Comparison of ENCODE assay signal across 7 mouse cellular contexts in genomic region chr8:80314826-80315225, GRCm38 (mm10).
DNase-seq lines count a peak whose midpoint lies in the region; ATAC-seq and TF ChIP-seq lines count a peak whose summit lies in the region.

No protein-coding gene starts in this region.

- H3K9me3 ChIP-seq in lung, embryonic 14.5 days (ENCODE audit: low read depth, low read length) = no peaks in the 10 kb centered on the region
- no peaks in the 10 kb centered on the region for H3K9me3 ChIP-seq in embryonic facial prominence, embryonic 15.5 days (replicated peaks)
- no peaks in the 10 kb centered on the region for H3K9me3 ChIP-seq in intestine, embryonic 16.5 days (ENCODE audit: control insufficient read depth, low read length)
- H3K9me3 ChIP-seq in liver, embryonic 16.5 days (replicated peaks; ENCODE audit: control insufficient read depth, low read length) = no peaks in the 10 kb centered on the region

- no peak for TF ChIP-seq CTCF in lung, embryonic 14.5 days (IDR thresholded peaks at IDR 0.05; ENCODE audit: low read depth)
- no peak for TF ChIP-seq CTCF in lung, adult 2 months (IDR thresholded peaks at IDR 0.05; ENCODE audit: insufficient read depth, low read length)

- no peaks in the 10 kb centered on the region for H3K27me3 ChIP-seq in lung, embryonic 14.5 days (ENCODE audit: insufficient read depth, low read length)
- no peaks in the 10 kb centered on the region; the same call in 1 of the 2 replicates for H3K27me3 ChIP-seq in embryonic facial prominence, embryonic 15.5 days
- H3K27me3 ChIP-seq in intestine, embryonic 16.5 days (replicated peaks; ENCODE audit: control insufficient read depth, insufficient read depth, low read length) = no peaks in the 10 kb centered on the region
- no peaks in the 10 kb centered on the region for H3K27me3 ChIP-seq in liver, embryonic 16.5 days (ENCODE audit: control insufficient read depth, insufficient read depth, low read depth, low read length)

- H3K4me2 ChIP-seq in lung, embryonic 14.5 days = peak overlapping the region; percentile 45
- peak overlapping the region; percentile 54 for H3K4me2 ChIP-seq in embryonic facial prominence, embryonic 15.5 days (replicated peaks)
- peak overlapping the region; percentile 48; the same call in 1 of the 2 replicates for H3K4me2 ChIP-seq in intestine, embryonic 16.5 days (ENCODE audit: low read depth, low read length)
- no peak overlapping the region; the same call in 1 of the 2 replicates for H3K4me2 ChIP-seq in liver, embryonic 16.5 days (ENCODE audit: low read depth, low read length)

- 8% methylated on average over 7 of the region's 7 CpGs for WGBS in lung, embryonic 14.5 days
- WGBS in lung, adult 2 months = 26% methylated on average over 7 of the region's 7 CpGs
- 2% methylated on average over 7 of the region's 7 CpGs for WGBS in embryonic facial prominence, embryonic 15.5 days
- 22% methylated on average over 7 of the region's 7 CpGs for WGBS in intestine, embryonic 16.5 days
- WGBS in liver, embryonic 16.5 days (ENCODE audit: insufficient replicate concordance) = 19% methylated on average over 7 of the region's 7 CpGs

- H3K9ac ChIP-seq in lung, embryonic 14.5 days = no peak overlapping the region
- H3K9ac ChIP-seq in embryonic facial prominence, embryonic 15.5 days = no peak overlapping the region
- H3K9ac ChIP-seq in intestine, embryonic 16.5 days (ENCODE audit: low read depth, low read length) = no peak overlapping the region
- no peak overlapping the region for H3K9ac ChIP-seq in liver, embryonic 16.5 days (ENCODE audit: low read depth, low read length)

- H3K27ac ChIP-seq in lung, embryonic 14.5 days (ENCODE audit: low read depth) = peak overlapping the region; percentile 3; the same call in 1 of the 2 replicates
- H3K27ac ChIP-seq in embryonic facial prominence, embryonic 15.5 days (replicated peaks) = 0 out of 2 replicates have a peak overlapping the region, but pooled peaks have one; percentile 44
- no peak overlapping the region for H3K27ac ChIP-seq in intestine, embryonic 16.5 days (ENCODE audit: low read length)
- no peak overlapping the region for H3K27ac ChIP-seq in liver, embryonic 16.5 days (ENCODE audit: low read length)

- H3K4me3 ChIP-seq in lung, embryonic 14.5 days (ENCODE audit: low read depth, low read length) = no peak overlapping the region
- no peak overlapping the region for H3K4me3 ChIP-seq in lung, adult 2 months (replicated peaks; ENCODE audit: extremely low read depth, low read depth, low read length)
- H3K4me3 ChIP-seq in embryonic facial prominence, embryonic 15.5 days (replicated peaks) = peak overlapping the region; percentile 27
- H3K4me3 ChIP-seq in intestine, embryonic 16.5 days (ENCODE audit: low read length) = no peak overlapping the region
- H3K4me3 ChIP-seq in liver, embryonic 16.5 days (ENCODE audit: low read depth, low read length) = no peak overlapping the region

- ATAC-seq in lung, embryonic 14.5 days (ENCODE audit: insufficient read depth) = peak; percentile 86
- ATAC-seq in embryonic facial prominence, embryonic 15.5 days (ENCODE audit: insufficient number of reproducible peaks, low FRiP score, low TSS enrichment, low read depth) = peak; percentile 72; the same call in 1 of the 2 replicates
- peak; percentile 87 for ATAC-seq in intestine, embryonic 16.5 days
- ATAC-seq in liver, embryonic 16.5 days (ENCODE audit: low read depth) = peak; percentile 33; the same call in 1 of the 2 replicates
- ATAC-seq in neutrophil, adult 5-6 weeks (ENCODE audit: extremely low read depth, insufficient number of reproducible peaks, low FRiP score, poor library complexity, severe bottlenecking) = peak; percentile 42; the same call in 1 of the 2 replicates

- no peaks in the 10 kb centered on the region for H3K36me3 ChIP-seq in lung, embryonic 14.5 days (ENCODE audit: insufficient read depth)
- H3K36me3 ChIP-seq in embryonic facial prominence, embryonic 15.5 days = no peaks in the 10 kb centered on the region
- H3K36me3 ChIP-seq in intestine, embryonic 16.5 days (ENCODE audit: control insufficient read depth, insufficient read depth, low read length) = no peaks in the 10 kb centered on the region
- no peaks in the 10 kb centered on the region for H3K36me3 ChIP-seq in liver, embryonic 16.5 days (ENCODE audit: control insufficient read depth, insufficient read depth)

- DNase-seq in lung, embryonic 14.5 days = peak; percentile 91
- DNase-seq in lung, adult 2 months = no peak
- DNase-seq in c-Kit-positive CD71-positive TER-119-positive erythroid progenitor cells, embryonic 14.5 days (ENCODE audit: low spot score) = no peak

- H3K4me1 ChIP-seq in lung, embryonic 14.5 days (ENCODE audit: insufficient read depth) = peaks cover 11% of the 10 kb centered on the region; the same call in 1 of the 2 replicates
- H3K4me1 ChIP-seq in lung, adult 2 months (ENCODE audit: control insufficient read depth, insufficient read depth, low read length) = peaks cover 7% of the 10 kb centered on the region
- peaks cover 20% of the 10 kb centered on the region for H3K4me1 ChIP-seq in embryonic facial prominence, embryonic 15.5 days
- peaks cover 14% of the 10 kb centered on the region; the same call in 1 of the 2 replicates for H3K4me1 ChIP-seq in intestine, embryonic 16.5 days (ENCODE audit: control insufficient read depth, insufficient read depth, low read length)
- peaks cover 12% of the 10 kb centered on the region for H3K4me1 ChIP-seq in liver, embryonic 16.5 days (ENCODE audit: control insufficient read depth, low read depth, low read length)

- no peak for TF ChIP-seq POLR2A in lung, adult 2 months (IDR thresholded peaks at IDR 0.05; ENCODE audit: borderline replicate concordance, extremely low read depth, low read depth, low read length)

Comparison
In these comparisons a context has a peak if more than half of its experiments do, and no peak if none do; other contexts are left out.
1. ATAC-seq: peak in every context shown above with its lines; median percentile 87 in intestine, embryonic 16.5 days; 86 in lung, embryonic 14.5 days; 72 in embryonic facial prominence, embryonic 15.5 days; 42 in neutrophil, adult 5-6 weeks; 33 in liver, embryonic 16.5 days.
2. H3K27ac ChIP-seq: peak in lung, embryonic 14.5 days (single experiment) and embryonic facial prominence, embryonic 15.5 days (single experiment); none in intestine, embryonic 16.5 days (single experiment) and liver, embryonic 16.5 days (single experiment).